Mouse (Mus musculus) R1 (cell line): ENCODE data around the gene Mpzl2.

Experiments used
- DNase-seq: peaks from one replicate; pipeline ENCODE4 v3.0.0-alpha.2; 2018; ENCODE audit warnings: low read depth, low spot score

The Mpzl2 gene

DNA sequence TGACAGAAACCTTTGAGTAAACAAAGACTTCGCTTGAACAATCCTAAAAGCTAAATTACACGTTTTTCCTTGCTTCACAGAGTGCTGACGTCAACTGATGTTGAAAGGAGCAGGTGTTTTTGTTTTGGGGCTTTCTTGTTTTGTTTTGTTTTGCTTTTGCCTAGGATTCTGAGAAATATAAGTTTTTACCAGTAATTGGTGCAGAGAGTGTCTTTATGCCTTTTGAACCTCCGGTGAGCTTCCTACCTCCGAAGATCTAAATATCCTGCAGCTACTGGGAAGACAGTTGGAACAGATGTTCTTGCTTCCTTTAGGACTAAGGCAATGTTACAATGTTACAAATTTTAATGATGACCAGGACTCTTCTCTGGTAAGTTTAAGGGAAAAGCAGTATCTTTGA lies at the start of gene Mpzl2:
Gene Mpzl2, plus strand, starts transcription at position 301 of the 400 bp plus-strand sequence.
- no peak for DNase-seq

DNA sequence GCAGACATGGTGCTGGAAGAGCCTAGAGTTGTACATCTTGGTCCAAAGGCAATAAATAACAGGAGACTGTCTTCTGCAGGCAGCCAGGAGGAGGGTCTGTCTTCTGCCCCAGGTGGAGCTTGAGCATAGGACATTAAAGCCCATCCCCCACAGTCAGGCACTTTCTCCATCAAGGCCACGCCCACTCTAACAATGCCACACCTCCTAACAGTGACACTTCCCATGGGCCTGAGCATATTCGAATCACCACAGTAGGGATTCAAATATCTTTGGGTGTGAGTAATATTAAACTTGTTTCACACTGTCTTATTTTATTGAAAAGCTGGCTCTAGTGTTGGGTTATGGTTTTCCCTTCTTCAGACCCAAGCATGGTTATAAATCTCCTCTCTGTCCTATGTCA lies 47.8 kb upstream of the Mpzl2 start:
- peak; percentile 43 for DNase-seq

DNA sequence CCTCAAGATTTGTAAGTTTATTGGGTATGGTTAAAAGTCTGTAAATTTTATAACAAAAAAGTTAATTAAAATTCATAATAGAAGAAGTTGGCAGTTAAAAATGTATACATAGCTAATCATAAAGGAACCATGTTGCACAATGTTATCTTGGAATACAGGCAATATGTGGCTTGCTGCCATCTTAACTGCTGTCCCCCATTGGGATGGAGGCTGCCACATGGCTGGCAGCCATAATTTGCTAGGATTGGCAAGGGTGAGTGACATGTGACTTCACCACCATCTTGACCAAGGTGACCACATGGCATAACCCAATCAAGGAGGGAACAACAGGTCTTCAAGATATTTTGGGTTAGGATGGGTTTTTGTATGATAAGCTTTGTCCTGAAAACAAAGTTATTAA lies 47.3 kb upstream of the Mpzl2 start:
- DNase-seq, result no peak

- DNase-seq, result no peak
Measured at GRCm38 (mm10) chr9:44993268-44993667, 46.3 kb upstream of the Mpzl2 start.

DNA sequence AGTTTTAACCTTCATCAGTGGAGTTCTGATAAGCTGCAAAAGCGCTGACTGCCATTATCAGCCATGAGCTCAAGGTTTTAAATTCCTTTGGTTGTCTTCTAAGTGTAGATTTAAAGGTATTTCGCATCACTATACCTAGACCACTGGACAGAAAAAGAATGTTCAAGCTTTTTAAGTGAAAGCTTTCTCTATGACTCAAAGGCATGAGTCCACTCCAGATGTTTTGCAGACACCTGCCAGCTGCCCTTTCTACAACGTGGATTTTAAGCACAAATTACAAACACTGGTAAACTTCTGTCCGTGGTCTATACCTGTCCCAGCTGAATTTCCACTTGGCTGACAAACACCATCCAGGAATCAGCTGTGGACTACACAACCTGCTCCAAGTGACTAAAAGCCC lies 44.6 kb upstream of the Mpzl2 start:
- no peak for DNase-seq

DNA sequence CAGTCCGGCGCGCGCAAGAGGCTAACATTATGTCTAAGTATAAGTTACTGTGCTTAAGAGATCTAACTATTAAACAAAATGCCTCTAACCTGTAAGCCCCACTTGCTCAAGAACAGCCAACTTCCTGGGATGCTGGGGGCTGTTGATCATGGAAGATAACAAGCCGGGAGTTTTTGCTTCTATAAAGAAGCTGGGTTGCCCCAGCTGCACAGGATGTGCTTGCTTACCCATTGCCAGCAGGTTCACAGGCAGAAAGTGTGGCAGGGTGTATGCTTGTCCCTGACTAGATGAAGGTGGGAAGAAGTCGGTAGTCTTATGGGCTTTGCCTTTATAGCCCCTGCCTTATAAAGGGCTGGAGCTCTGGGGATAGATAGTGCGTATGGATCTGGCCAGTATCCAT lies 43.0 kb upstream of the Mpzl2 start:
- no peak for DNase-seq

- no peak for DNase-seq
Measured at GRCm38 (mm10) chr9:44998138-44998537, 41.5 kb upstream of the Mpzl2 start.

- DNase-seq, result no peak
Measured at GRCm38 (mm10) chr9:44999171-44999570, 40.4 kb upstream of the Mpzl2 start.

DNA sequence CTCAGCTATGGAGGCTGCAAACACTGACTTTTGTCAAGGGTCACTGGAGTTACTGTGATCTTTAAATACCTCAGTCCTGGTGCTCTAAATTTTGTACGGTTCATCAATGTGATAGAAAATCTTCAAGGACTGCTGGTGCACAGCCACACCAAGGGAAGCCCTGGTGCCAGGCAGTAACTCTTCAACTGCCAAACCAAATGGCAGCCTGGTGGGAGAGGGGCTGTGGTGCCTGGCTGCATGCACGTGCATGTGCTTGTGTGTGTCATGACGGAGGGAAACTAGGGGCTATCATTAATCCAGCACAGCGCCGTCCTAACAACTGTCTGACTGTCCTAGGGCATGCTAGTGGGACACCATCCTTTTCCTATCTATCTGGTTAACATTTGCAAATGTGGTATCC lies 39.8 kb upstream of the Mpzl2 start:
- DNase-seq, result no peak

GRCm38 (mm10) chr9:45000249-45000648 lies 39.4 kb upstream of the Mpzl2 start:
- DNase-seq, result no peak

GRCm38 (mm10) chr9:45007404-45007803 lies 32.2 kb upstream of the Mpzl2 start:
- no peak for DNase-seq

DNA sequence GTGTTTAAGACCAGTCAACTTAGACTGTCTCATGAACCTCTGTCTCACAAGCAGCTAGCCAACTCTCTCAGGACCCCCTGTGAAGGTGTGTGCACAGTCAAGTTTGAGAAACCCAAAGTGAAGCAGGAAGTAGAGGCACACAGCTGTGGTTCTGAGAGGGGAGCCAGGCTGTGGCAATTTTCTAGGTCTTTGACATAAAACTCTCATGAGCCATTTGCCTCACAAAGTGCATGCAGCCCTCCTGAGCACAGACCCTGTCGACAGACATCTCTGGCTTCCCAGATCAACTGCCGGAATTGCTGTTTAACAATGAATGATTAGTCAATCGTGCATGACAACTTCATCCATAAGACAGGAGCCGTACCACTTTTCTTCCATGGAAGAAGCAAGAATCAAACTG lies 31.3 kb upstream of the Mpzl2 start:
- no peak for DNase-seq

DNA sequence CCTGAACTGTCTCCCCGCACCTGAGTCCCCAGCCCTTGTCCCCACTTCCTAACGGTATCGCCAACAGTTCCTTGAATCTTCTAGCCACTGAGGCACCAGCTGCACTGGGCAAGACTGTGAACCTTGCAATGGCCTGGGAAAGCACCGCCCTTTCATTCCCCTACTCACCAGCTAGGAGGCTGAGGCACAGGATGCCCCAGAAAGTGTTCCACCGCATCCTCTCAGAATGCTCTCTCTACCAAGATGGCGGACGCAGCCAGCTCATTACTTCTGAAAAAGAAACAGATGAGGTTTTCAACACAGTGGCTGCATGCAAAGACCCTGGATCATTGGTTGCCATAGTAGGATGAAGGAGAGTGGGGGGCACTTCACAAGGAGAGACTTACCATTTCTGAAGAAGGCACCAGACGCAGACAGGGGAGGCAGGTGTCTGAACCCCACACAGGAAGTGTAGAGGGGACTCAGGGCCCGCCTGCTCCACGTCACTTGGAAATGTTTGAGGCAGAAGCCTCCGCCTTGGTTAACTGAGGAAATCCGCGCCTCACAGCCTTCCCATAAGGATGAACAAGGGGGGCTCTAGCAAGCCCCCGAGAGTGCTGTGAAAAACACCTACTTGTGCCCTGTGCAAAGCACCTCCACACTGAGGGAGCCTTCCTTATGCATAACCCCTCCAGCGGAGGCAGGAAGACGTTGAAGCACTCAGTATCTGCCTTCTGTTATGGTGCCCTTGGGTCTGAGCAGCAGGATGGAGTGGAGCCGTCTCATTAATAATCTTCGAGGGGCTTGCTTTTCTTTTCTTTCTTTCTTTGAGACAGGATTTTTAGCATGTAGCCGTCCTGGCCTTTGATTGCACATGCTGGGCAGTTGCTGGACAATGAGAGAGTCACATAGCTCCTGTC lies 30.2 kb upstream of the Mpzl2 start, which contains the start of gene Cd3e:
Gene Cd3e, minus strand, starts transcription at position 448 of the 899 bp plus-strand sequence.
- peak; percentile 40 for DNase-seq

DNA sequence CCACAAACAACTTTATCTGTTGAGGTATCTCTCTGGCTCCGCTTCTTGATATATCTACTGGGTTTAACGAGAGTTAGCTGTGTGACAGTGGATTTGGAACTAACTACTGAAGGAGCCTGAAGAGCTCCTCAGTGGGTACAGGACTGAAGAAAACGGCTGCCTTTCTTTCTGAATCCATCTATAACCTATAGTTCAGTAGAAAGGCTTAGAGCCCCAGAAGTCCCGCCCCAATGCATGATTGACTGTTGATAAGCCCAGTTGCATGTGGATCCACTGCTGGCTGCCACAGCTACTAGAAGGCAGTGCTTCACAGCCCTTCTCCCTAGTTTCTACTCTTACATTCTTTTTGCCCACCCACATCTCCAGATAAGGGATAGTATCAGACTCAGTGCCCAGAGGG lies 29.1 kb upstream of the Mpzl2 start:
- peak; percentile 34 for DNase-seq

DNA sequence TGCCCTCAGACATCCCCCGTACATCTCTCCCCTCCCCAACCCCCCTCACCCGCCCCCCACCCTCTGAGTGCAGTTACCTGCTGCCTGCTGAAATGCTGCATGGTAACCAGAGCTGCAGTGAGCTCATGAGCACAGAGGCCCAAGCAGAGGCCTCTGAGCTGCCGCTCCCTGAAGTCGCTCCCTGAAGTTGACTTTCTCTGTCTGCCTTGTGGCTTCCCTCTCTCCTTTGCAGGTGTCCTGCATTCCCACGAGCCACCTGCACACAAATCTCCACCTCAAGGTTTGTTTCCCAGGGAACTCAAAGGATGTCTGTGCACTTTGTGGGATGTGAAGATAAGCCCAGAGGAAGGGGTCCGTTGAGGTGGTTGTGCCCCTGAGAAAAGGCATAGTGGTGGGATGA lies 28.3 kb upstream of the Mpzl2 start:
- no peak for DNase-seq

- DNase-seq, result no peak
Measured at GRCm38 (mm10) chr9:45014879-45015278, 24.7 kb upstream of the Mpzl2 start.

GRCm38 (mm10) chr9:45015841-45016240 lies 23.8 kb upstream of the Mpzl2 start:
- DNase-seq, result no peak

- no peak for DNase-seq
Measured at GRCm38 (mm10) chr9:45018031-45018430, 21.6 kb upstream of the Mpzl2 start.

DNA sequence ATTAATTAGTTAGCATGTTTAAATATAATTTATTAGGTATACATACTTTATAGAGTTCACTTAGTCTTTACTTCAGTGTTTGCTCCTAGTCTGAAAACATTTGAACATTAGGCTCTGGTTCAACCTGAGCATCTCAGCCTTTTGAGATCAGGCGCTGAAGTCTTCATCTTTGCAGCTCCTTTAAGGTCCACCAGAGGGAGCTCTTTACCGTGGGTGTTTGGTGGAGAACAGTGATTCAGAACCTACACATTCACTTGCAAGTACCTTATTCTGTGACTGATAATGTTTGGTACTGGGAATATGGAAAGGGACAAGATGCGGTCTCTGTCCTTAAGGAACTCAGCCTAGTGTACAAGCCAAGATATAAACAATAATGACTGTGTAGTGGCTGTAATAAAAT lies 16.8 kb upstream of the Mpzl2 start:
- peak; percentile 76 for DNase-seq

- no peak for DNase-seq
Measured at GRCm38 (mm10) chr9:45023638-45024037, 16.0 kb upstream of the Mpzl2 start.

- DNase-seq, result no peak
Measured at GRCm38 (mm10) chr9:45024187-45024586, 15.4 kb upstream of the Mpzl2 start.

DNA sequence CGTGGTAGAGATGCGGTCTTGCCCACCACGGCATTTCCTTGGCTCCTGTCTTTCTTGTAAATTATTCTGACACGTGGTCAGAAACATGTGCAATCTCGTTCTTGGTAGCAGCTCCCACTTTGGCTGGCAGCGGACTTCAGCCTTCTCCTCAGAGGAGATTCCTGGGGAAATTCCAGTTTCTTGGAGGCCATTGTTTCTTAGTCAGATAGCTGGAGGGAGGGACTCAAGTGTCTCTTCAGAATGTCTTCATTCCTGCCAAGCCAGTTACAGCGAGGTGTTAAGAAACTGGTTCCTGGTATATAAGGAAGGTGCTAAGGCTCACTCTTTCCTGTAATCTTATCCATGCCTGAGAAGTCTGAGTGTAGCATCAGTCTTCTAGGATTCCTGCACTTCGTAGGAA lies 12.2 kb upstream of the Mpzl2 start:
- DNase-seq, result no peak

DNA sequence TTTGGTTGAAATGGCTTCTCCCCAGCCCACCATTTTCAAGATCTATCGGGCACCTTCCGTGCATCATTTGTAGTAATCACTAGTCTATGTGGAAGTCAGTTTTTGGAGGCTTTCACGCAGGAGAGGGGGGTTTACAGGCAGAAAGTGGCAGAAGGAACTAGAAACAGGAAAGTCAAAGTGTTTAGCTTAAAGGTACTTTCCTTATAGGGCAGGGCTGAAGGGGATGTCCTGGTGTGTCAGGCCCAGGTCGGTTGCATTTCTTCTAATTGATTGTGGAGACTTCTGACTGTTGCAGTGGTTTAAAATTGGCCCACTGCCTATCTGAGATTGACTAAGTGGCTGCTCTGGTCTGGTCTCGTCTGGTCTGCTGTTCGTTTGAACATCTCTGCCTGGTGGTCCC lies 9.3 kb upstream of the Mpzl2 start:
- no peak for DNase-seq

DNA sequence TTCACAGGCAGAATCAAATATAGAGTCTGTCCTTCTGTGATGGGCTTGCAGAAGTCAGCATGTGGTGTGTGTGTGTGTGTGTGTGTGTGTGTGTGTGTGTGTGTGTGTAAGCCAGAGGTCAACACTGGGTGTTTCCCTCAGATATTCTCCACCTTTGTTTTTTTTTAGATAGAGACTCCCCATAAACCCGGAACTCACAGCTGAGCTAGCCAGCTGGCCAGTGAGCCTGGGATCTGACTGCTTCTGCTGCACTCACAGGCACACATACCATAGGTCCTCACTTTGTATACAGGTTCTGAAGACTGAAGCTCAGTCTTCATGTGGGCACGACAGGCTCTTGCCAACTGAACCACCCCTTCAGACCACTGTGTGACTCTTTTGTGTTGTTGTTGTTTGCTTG lies 7.3 kb upstream of the Mpzl2 start:
- DNase-seq, result no peak
